Mouse (Mus musculus) forebrain, embryonic 11.5 days (tissue): ENCODE measurements at regions not wholly inside any gene's neighbourhood (a gene's known extent, or its start where the extent isn't known, plus 50 kb on each side); places are given as distances from the start of the nearest gene placed in this dataset.
"Not testable (repeated sequence)": the region's sequence is repeated elsewhere in the genome, so short reads cannot be mapped to it uniquely, and the experiment has no call there.

Experiments used
- ATAC-seq: fragments of 200-750 bp; cut with Nextera tagmentation; replicated peaks from 2 replicates; pipeline ENCODE4 v1.8.0; 2017; ENCODE audit warnings: moderate TSS enrichment; ENCODE audit not compliant: low FRiP score
- DNase-seq: peaks from one replicate; pipeline ENCODE4 v3.0.0-alpha.2; 2017; ENCODE audit warnings: low spot score
- H3K27ac ChIP-seq: fragments of 300-500 bp; sonication (generic); 2 replicates; pipeline ENCODE4 v1.5.1; 2014; ENCODE audit warnings: low read depth, low read length
- H3K27me3 ChIP-seq: fragments of 300-500 bp; sonication (generic); 2 replicates; pipeline ENCODE4 v1.6.1; 2014; ENCODE audit warnings: mild to moderate bottlenecking, low read length, mixed read lengths; ENCODE audit not compliant: control insufficient read depth, insufficient read depth
- H3K36me3 ChIP-seq: fragments of 300-500 bp; sonication (generic); 2 replicates; pipeline ENCODE4 v1.6.1; 2014; ENCODE audit warnings: mild to moderate bottlenecking, low read length, moderate library complexity, mixed read lengths; ENCODE audit not compliant: control insufficient read depth, insufficient read depth
- H3K4me1 ChIP-seq: fragments of 300-500 bp; sonication (generic); replicated peaks from 2 replicates; pipeline ENCODE4 v1.6.1; 2014; ENCODE audit warnings: low read length, mixed read lengths; ENCODE audit not compliant: control insufficient read depth, insufficient read depth
- H3K4me2 ChIP-seq: fragments of 300-500 bp; sonication (generic); 2 replicates; pipeline ENCODE4 v1.6.1; 2014; ENCODE audit warnings: low read depth, mild to moderate bottlenecking, low read length, moderate library complexity, mixed read lengths; ENCODE audit not compliant: severe bottlenecking
- H3K4me3 ChIP-seq: fragments of 300-500 bp; sonication (generic); 2 replicates; pipeline ENCODE4 v1.5.1; 2014; ENCODE audit warnings: low read depth, low read length
- H3K9ac ChIP-seq: fragments of 300-500 bp; sonication (generic); 2 replicates; pipeline ENCODE4 v1.6.1; 2014; ENCODE audit warnings: low read length
- H3K9me3 ChIP-seq: fragments of 300-500 bp; sonication (generic); 2 replicates; pipeline ENCODE4 v1.6.1; 2016; ENCODE audit warnings: low read length, mixed read lengths; ENCODE audit not compliant: control insufficient read depth
- WGBS: fragments of 180-500 bp; shearing (Covaris S2); extraction: QIAGEN DNeasy Blood & Tissue Kit; methylation state at CpG from one replicate; pipeline ENCODE4 v1.1.7; 2014; 5-methylcytosine and 5-hydroxymethylcytosine counted together

DNA sequence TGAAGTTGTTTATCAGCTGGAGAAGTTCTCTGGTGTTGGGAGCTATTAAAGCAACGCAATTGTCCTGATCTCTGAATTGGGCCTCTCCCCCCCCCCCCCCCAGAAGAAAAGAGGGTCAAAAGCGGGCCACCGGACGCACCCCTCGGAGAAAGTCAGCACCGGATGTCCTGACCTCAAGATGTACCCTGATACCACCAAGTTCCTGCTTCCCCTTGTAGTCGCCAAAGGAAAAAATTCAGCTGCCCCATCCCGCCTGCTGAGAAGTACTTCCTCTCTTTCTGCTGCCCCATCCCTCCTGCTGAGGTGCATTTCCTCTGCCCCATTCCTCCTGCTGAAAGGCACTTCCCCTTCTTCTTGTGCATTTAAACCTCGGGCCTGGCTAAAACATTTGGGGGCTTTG lies 1191.1 kb upstream of the 1700008P02Rik start:
- H3K27ac ChIP-seq, H3K4me1 ChIP-seq, H3K27me3 ChIP-seq, H3K4me3 ChIP-seq, H3K9ac ChIP-seq, H3K9me3 ChIP-seq, H3K4me2 ChIP-seq, ATAC-seq, DNase-seq, H3K36me3 ChIP-seq: not testable (repeated sequence)
- 92% methylated on average over 9 of the region's 9 CpGs for WGBS

DNA sequence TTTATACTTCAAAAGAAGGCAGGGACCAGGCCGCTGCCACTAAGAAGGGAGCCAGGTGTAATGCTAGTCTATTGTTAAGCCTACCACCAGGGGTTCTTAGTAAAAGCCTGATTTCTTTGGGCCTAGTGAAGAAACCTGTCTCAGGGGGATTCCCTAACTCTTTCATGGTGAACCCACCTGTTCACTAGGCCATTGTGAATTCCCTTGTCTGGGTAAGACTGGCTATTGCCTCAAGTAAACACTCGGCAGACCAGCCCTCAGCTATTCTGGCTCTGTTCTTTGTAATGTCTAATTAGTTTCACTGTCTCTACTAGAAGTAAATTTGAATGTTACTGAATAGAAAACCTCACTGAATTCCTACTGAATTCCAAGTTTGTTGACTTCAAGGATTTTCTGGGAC lies 1184.9 kb upstream of the 1700008P02Rik start:
- WGBS: 59% methylated on average over 2 of the region's 2 CpGs

DNA sequence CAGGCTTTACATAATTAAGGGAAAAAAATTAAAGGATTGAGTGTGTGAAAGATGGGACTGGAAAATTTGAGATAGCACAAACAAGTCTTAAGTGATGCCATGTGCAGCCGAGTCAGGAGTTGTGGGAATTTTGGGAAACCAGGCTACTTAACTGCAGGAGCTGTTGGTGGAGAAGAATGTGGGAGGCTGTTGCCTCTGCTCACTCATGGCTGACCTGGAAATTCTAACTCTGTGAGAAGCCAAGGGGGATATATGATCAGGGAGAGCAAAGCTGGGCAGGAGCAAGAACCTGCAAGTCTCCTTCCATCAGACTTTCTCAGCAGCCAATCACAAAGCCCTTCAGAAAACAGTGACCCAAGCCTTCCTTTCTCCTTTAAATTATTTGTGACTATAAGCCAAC lies 1184.0 kb upstream of the 1700008P02Rik start:
- no peaks in the 10 kb centered on the region for H3K36me3 ChIP-seq
- H3K4me2 ChIP-seq: no peak overlapping the region
- no peaks in the 10 kb centered on the region for H3K4me1 ChIP-seq
- H3K27me3 ChIP-seq: no peaks in the 10 kb centered on the region
- ATAC-seq (no peak), DNase-seq (peak; percentile 50)
- 68% methylated on average over 1 of the region's 1 CpGs for WGBS
- no peak overlapping the region for H3K4me3 ChIP-seq
- no peaks in the 10 kb centered on the region for H3K9me3 ChIP-seq
- H3K27ac ChIP-seq: no peak overlapping the region
- no peak overlapping the region for H3K9ac ChIP-seq

More for the DNA sequence above, 1184.9 kb upstream of the 1700008P02Rik start:
- H3K36me3 ChIP-seq, H3K27ac ChIP-seq, DNase-seq, H3K9me3 ChIP-seq, H3K27me3 ChIP-seq, H3K4me1 ChIP-seq, H3K9ac ChIP-seq, H3K4me3 ChIP-seq, ATAC-seq, H3K4me2 ChIP-seq: not testable (repeated sequence)

DNA sequence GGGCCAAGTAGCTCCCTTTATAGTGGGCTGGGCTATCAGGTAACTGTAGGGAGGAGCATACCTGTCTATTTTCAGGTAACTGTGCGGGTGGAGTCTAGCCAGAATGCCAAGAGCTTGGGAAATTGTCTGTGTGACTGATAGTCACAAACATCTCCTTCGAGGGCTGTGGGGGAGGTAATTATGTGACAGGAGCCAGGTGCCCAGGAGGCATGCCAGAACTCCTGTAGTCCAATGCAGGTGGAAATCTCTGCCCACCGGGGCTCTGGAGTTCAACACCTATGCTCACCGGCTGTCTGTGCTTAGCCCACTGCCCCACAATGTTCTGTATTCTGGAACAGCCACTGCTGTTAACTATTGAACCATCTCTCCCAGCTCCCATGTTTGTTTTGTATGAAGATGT lies 1179.2 kb upstream of the 1700008P02Rik start:
- no peaks in the 10 kb centered on the region for H3K9me3 ChIP-seq
- H3K27ac ChIP-seq: no peak overlapping the region
- H3K9ac ChIP-seq: no peak overlapping the region
- ATAC-seq (no peak), DNase-seq (no peak)
- H3K4me3 ChIP-seq: no peak overlapping the region
- no peaks in the 10 kb centered on the region for H3K36me3 ChIP-seq
- no peak overlapping the region for H3K4me2 ChIP-seq
- H3K27me3 ChIP-seq: no peaks in the 10 kb centered on the region
- H3K4me1 ChIP-seq: no peaks in the 10 kb centered on the region
- 89% methylated on average over 4 of the region's 4 CpGs for WGBS

DNA sequence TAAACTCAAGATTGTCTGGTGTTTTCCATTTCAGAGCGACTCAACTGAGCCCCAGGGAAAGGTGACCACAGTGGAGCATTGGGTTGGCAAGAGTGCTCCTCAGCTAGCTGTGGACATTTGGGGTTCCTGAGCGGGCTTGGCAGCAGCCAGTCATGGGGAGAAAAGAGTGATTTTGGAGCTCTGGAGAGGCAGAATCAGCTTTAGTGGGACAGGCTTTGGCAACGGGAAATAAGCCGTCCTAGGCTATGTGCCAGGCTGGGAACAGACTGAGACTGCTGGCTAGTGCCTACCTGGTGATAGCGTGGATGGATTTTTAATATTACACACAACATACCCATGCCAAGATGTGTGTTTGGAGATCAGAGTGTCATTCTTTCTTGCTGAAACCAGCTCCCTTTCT lies 1167.4 kb upstream of the 1700008P02Rik start:
- no peak overlapping the region for H3K4me3 ChIP-seq
- H3K27me3 ChIP-seq: no peaks in the 10 kb centered on the region
- WGBS: 96% methylated on average over 5 of the region's 5 CpGs
- H3K36me3 ChIP-seq: no peaks in the 10 kb centered on the region
- ATAC-seq: no peak
- H3K27ac ChIP-seq: no peak overlapping the region
- H3K4me2 ChIP-seq: no peak overlapping the region
- no peaks in the 10 kb centered on the region for H3K4me1 ChIP-seq
- H3K9ac ChIP-seq: no peak overlapping the region
- no peak for DNase-seq
- no peaks in the 10 kb centered on the region for H3K9me3 ChIP-seq

DNA sequence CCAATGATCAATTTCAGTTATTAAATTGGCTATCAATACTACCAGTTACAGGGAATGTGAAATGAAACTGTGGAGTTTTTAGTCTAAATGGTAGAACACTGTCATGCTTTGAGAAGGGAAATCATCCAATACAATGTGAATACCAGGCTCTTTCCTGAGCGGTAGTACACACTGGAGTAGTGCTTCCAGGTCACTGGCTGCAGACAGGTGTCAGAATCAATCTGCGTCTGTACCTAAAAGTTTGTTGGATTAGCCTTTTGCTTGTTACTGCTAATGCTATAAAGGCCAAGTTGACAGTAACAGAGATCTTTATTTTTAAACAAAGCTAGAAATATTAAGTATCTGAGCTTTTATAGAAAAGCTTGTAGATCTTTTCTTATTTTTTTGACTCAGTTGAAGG lies 1164.9 kb upstream of the 1700008P02Rik start:
- Histone ChIP-seq H3K27me3 (no peaks in the 10 kb centered on the region), H3K4me2 (no peak overlapping the region), H3K4me1 (no peaks in the 10 kb centered on the region), H3K36me3 (no peaks in the 10 kb centered on the region), H3K9ac (no peak overlapping the region), H3K27ac (no peak overlapping the region), H3K9me3 (no peaks in the 10 kb centered on the region), H3K4me3 (no peak overlapping the region)
- ATAC-seq: no peak
- 86% methylated on average over 2 of the region's 2 CpGs for WGBS
- no peak for DNase-seq

DNA sequence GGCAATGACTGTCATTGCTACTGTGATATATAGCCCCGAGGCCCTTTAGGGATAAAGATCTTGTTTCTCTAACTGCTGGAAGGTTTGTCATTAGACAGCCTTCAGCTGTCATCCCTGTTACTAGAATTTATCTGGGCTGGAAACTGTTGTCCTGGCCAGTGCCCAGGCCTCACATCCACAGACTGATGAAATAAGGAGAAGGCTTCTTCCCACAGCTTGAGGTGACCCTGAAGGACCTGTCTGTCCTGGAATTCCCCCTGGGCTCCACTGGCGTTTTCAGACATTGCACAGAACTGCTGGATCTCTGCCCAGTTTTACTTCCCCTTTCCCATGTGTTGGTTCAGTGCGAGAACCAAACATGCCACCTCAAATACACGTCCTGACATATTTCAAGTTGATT lies 1135.2 kb upstream of the 1700008P02Rik start:
- Histone ChIP-seq H3K9ac (no peak overlapping the region), H3K9me3 (no peaks in the 10 kb centered on the region), H3K4me1 (no peaks in the 10 kb centered on the region), H3K27ac (no peak overlapping the region), H3K4me3 (no peak overlapping the region), H3K36me3 (no peaks in the 10 kb centered on the region), H3K4me2 (no peak overlapping the region), H3K27me3 (no peaks in the 10 kb centered on the region)
- 83% methylated on average over 4 of the region's 4 CpGs for WGBS
- ATAC-seq: no peak
- DNase-seq: no peak

DNA sequence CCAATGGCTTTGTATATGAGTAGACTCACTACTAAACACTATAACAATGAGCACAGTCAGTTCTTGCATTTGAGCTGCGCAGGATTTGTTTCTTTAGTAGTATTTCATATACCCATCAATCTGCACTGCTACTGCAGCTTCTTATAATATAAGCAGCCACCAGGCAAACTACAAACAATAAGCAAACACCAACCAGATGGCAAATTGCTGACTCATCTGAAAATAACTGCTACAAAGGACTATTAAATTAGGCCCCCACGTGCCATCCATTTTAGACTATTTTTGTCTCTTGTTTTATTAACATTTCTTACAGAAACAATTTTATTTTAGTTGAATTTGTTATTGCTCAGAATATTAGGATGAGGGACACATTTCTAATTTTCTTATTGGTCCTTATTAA lies 1093.5 kb upstream of the 1700008P02Rik start:
- Histone ChIP-seq H3K27me3 (no peaks in the 10 kb centered on the region), H3K36me3 (no peaks in the 10 kb centered on the region), H3K4me2 (no peak overlapping the region), H3K27ac (no peak overlapping the region), H3K4me3 (no peak overlapping the region), H3K9me3 (no peaks in the 10 kb centered on the region), H3K9ac (no peak overlapping the region), H3K4me1 (no peaks in the 10 kb centered on the region)
- WGBS: 92% methylated on average over 2 of the region's 2 CpGs
- DNase-seq (no peak), ATAC-seq (no peak)

DNA sequence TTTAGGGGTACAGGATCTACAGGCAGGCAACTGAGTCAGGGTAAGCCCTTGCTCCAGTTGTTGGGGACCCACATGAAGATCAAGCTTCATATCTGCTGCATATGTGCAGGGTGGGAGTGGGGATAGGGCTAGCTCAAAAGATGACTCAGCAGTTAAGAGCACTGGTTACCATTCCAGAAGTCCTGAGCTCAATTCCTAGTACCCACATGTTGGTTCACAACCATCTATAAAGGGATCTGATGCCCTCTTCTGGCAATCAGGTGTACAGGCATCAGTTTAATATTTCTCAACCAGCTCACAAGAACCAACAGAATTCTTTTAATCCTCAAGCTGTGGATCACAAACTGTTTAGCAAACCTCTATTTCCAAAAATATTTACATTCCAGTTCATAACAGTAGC lies 1092.9 kb upstream of the 1700008P02Rik start:
- H3K4me3 ChIP-seq: no peak overlapping the region
- H3K9ac ChIP-seq: no peak overlapping the region
- no peaks in the 10 kb centered on the region for H3K4me1 ChIP-seq
- no peak overlapping the region for H3K27ac ChIP-seq
- no peaks in the 10 kb centered on the region for H3K36me3 ChIP-seq
- no peak for DNase-seq
- no peak for ATAC-seq
- H3K27me3 ChIP-seq: no peaks in the 10 kb centered on the region
- no peaks in the 10 kb centered on the region for H3K9me3 ChIP-seq
- H3K4me2 ChIP-seq: no peak overlapping the region
